ENCODE assay signal across 9 mouse cellular contexts in the genomic region with DNA sequence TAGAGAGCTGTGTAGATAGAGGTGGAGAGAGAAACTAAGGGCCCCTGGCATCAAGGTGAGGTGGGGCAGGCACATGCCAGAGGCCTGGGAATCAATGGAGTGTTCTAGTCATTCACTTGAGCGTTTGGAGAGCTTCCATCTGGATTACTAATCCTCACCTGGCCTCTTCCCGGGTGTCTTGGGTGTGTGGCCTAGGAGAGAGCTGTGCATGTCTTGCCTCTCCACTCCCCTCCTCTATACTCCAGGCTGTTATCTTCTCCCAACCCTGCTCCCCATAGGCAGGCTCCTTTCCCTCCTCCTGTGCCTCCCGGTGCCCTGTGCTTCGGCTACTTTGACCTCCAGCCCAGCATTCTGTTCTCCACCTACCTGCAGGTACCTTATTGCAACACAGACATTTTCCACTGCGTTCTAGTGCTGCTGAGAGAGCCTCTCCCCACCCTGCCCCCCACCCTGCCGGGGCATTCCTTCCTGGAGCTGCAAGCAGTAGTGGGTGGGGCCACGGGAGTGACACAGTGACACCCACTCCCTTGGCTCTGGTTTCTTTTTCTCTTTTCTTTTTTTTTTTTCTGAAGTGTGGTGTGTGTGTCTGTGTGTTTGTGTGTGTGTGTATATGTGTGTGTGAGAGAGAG. TPM values are rescaled to one million over a fixed set of nuclear protein-coding genes. Genes with fewer than 3 reads are reported as not detected.
DNase-seq lines count a peak whose midpoint lies in the region; ATAC-seq and TF ChIP-seq lines count a peak whose summit lies in the region.
"Had no signal": no experiment of that assay in that cellular context is flagged by ENCODE, and none has a peak within 500 bp of the region (broad histone marks: within the 10 kb centered on the region; RNA-seq: fewer than 3 reads in every experiment).

No protein-coding gene starts in this region.

- TF ChIP-seq RAD21 in MEL (IDR thresholded peaks at IDR 0.05; ENCODE audit: low read depth, low read length), result no peak

- no peak overlapping the region for H3K27ac ChIP-seq in MEL (ENCODE audit: control insufficient read depth, low read depth, low read length)
- H3K27ac ChIP-seq in lung, embryonic 16.5 days (ENCODE audit: low read length), result peak overlapping the region; percentile 52

- peak; percentile 84 for ATAC-seq in lung, embryonic 16.5 days (ENCODE audit: low read depth)

- H3K4me2 ChIP-seq in lung, embryonic 16.5 days (ENCODE audit: low read depth, low read length), result no peak overlapping the region

- WGBS in lung, embryonic 16.5 days, result 15% methylated on average over 7 of the region's 7 CpGs

- H3K4me1 ChIP-seq in E14TG2a.4 (replicated peaks; ENCODE audit: low read depth, low read length) (peaks cover 94% of the 10 kb centered on the region), MEL (ENCODE audit: control insufficient read depth in 1 of 2, insufficient read depth in 2 of 2, low read length in 2 of 2) (no peaks in the 10 kb centered on the region)
- H3K4me1 ChIP-seq in lung, embryonic 16.5 days (replicated peaks; ENCODE audit: control insufficient read depth, insufficient read depth, low read length), result peaks cover 15% of the 10 kb centered on the region

- TF ChIP-seq POLR2A in MEL (IDR thresholded peaks at IDR 0.05; ENCODE audit: control insufficient read depth in 1 of 2, insufficient read depth in 1 of 2, low read depth in 1 of 2, low read length in 2 of 2, poor library complexity in 1 of 2), result no peak

- H3K9me3 ChIP-seq in E14TG2a.4 (ENCODE audit: low read length) (no peaks in the 10 kb centered on the region), MEL (replicated peaks; ENCODE audit: insufficient read depth, low read length) (no peaks in the 10 kb centered on the region)
- H3K9me3 ChIP-seq in lung, embryonic 16.5 days (ENCODE audit: control insufficient read depth, low read length), result no peaks in the 10 kb centered on the region

- H3K36me3 ChIP-seq in E14TG2a.4 (ENCODE audit: insufficient read depth, low read length) (no peaks in the 10 kb centered on the region), MEL (ENCODE audit: control insufficient read depth in 1 of 2, insufficient read depth in 2 of 2, low read length in 2 of 2) (peaks cover 0 to 3% of the 10 kb centered on the region in 2 experiments; a peak in 1 of 4 replicates)
- no peaks in the 10 kb centered on the region for H3K36me3 ChIP-seq in lung, embryonic 16.5 days (ENCODE audit: control insufficient read depth, insufficient read depth, low read length)

- DNase-seq in MEL (ENCODE audit: low read depth, low spot score), result no peak
- peak; percentile 47 to 82 for DNase-seq in kidney, postnatal 25 days
- no peak for DNase-seq in spleen, postnatal 10 days (ENCODE audit: low spot score in 2 of 2)
- DNase-seq in spleen, adult 12 weeks (ENCODE audit: low spot score), result no peak
- DNase-seq in frontal cortex, postnatal 25 days (ENCODE audit: low spot score in 2 of 2), result no peak
- DNase-seq: adrenal gland, postnatal 25 days; spleen, adult 18-20 months had no signal

- TF ChIP-seq EP300 in MEL (IDR thresholded peaks at IDR 0.05; ENCODE audit: low read depth in 1 of 2, low read length in 2 of 2), result no peak

- H3K4me3 ChIP-seq in E14TG2a.4 (replicated peaks; ENCODE audit: low read length) (peak overlapping the region; percentile 66), MEL (ENCODE audit: control insufficient read depth in 1 of 2, insufficient read depth in 1 of 2, low read depth in 2 of 2, low read length in 2 of 2) (no peak overlapping the region)
- no peak overlapping the region for H3K4me3 ChIP-seq in lung, embryonic 16.5 days (ENCODE audit: low read length)

- TF ChIP-seq CTCF in E14TG2a.4 (conservative IDR thresholded peaks at IDR 0.05; ENCODE audit: low read length) (no peak), MEL (IDR thresholded peaks at IDR 0.05 in 2 of 3, conservative IDR thresholded peaks at IDR 0.05 in 1 of 3; ENCODE audit: control insufficient read depth in 1 of 3, insufficient read depth in 1 of 3, low read depth in 2 of 3, low read length in 3 of 3, poor library complexity in 1 of 3, severe bottlenecking in 1 of 3) (no peak)

- no peaks in the 10 kb centered on the region for H3K79me2 ChIP-seq in MEL (ENCODE audit: control insufficient read depth, insufficient read depth, low read length, poor library complexity)

- H3K9ac ChIP-seq in MEL (ENCODE audit: control insufficient read depth, low read depth, low read length, poor library complexity, severe bottlenecking), result no peak overlapping the region
- 0 out of 2 replicates have a peak overlapping the region, but pooled peaks have one; percentile 9 for H3K9ac ChIP-seq in lung, embryonic 16.5 days (ENCODE audit: low read length)

- H3K27me3 ChIP-seq in E14TG2a.4 (ENCODE audit: insufficient read depth, low read length) (no peaks in the 10 kb centered on the region), MEL (ENCODE audit: control insufficient read depth in 1 of 2, insufficient read depth in 2 of 2, low read length in 2 of 2) (no peaks in the 10 kb centered on the region)
- H3K27me3 ChIP-seq in lung, embryonic 16.5 days (ENCODE audit: control insufficient read depth, insufficient read depth, low read depth, low read length), result no peaks in the 10 kb centered on the region

TF ChIP-seq in MEL, 35 proteins besides CTCF, POLR2A, EP300 and RAD21:
- TF ChIP-seq JUND (IDR thresholded peaks at IDR 0.05; ENCODE audit: low read depth, low read length), result no peak
- TF ChIP-seq ZNF384 (IDR thresholded peaks at IDR 0.05; ENCODE audit: low read depth, low read length), result 0 out of 2 replicates have a peak, but pooled peaks have one; percentile 8

RNA-seq across cellular contexts. Expression of gene Tmem37, which starts 9.2 kb away (rescaled TPM):
- 2.6 TPM in 2 replicates for total RNA-seq in MEL (2012; rRNA removed)
- 1 to 10 TPM in 1 of 2 experiments, not detected in 1; 9.1 TPM for polyA plus RNA-seq in MEL (2012; ENCODE audit: insufficient read depth in 1 of 2, insufficient read length in 2 of 2, low read depth in 1 of 2, low replicate concordance in 2 of 2, missing spikeins in 1 of 2)
- polyA plus RNA-seq in lung, embryonic 16.5 days (2015; fragmentation: Nextera tagmentation; extraction: Ambion mirVana), result 11.4 and 13.6 TPM in 2 replicates

RNA-seq across cellular contexts. Expression of gene Dbi, which starts 37.8 kb away (rescaled TPM):
- 164 and 220 TPM in 2 replicates for total RNA-seq in MEL (2012; rRNA removed)
- 100 to 1,000 TPM in 1 of 2 experiments, not detected in 1; 149 TPM for polyA plus RNA-seq in MEL (2012; ENCODE audit: insufficient read depth in 1 of 2, insufficient read length in 2 of 2, low read depth in 1 of 2, low replicate concordance in 2 of 2, missing spikeins in 1 of 2)
- polyA plus RNA-seq in lung, embryonic 16.5 days (2015; fragmentation: Nextera tagmentation; extraction: Ambion mirVana), result 457 and 459 TPM in 2 replicates

RNA-seq across cellular contexts. Expression of gene 3110009E18Rik, which starts 37.9 kb away (rescaled TPM):
- total RNA-seq in MEL (2012; rRNA removed), result 13.8 and 15.1 TPM in 2 replicates
- 10 to 100 TPM in 1 of 2 experiments, not detected in 1; 16.5 TPM for polyA plus RNA-seq in MEL (2012; ENCODE audit: insufficient read depth in 1 of 2, insufficient read length in 2 of 2, low read depth in 1 of 2, low replicate concordance in 2 of 2, missing spikeins in 1 of 2)
- polyA plus RNA-seq in lung, embryonic 16.5 days (2015; fragmentation: Nextera tagmentation; extraction: Ambion mirVana), result 18.1 and 18.7 TPM in 2 replicates

Comparison
In these comparisons a context has a peak if more than half of its experiments do, and no peak if none do; other contexts are left out.
1. DNase-seq: peak in kidney, postnatal 25 days (2 of 2); none in MEL (single experiment), spleen, postnatal 10 days (0 of 2), spleen, adult 12 weeks (single experiment) and frontal cortex, postnatal 25 days (0 of 2).